Mouse (Mus musculus) monocyte, adult 2 months (primary cell): Measurements from ENCODE around the gene Dmpk.
A peak's percentile ranks its signal among the peaks of the same experiment; 100 is the strongest.

Experiments
- DNase-seq, 2 experiments: peaks; one replicate each; pipeline ENCODE4 v3.0.0; 2022; ENCODE audit warnings: low spot score in 2 of 2, low read depth in 1 of 2

The Dmpk gene

DNA sequence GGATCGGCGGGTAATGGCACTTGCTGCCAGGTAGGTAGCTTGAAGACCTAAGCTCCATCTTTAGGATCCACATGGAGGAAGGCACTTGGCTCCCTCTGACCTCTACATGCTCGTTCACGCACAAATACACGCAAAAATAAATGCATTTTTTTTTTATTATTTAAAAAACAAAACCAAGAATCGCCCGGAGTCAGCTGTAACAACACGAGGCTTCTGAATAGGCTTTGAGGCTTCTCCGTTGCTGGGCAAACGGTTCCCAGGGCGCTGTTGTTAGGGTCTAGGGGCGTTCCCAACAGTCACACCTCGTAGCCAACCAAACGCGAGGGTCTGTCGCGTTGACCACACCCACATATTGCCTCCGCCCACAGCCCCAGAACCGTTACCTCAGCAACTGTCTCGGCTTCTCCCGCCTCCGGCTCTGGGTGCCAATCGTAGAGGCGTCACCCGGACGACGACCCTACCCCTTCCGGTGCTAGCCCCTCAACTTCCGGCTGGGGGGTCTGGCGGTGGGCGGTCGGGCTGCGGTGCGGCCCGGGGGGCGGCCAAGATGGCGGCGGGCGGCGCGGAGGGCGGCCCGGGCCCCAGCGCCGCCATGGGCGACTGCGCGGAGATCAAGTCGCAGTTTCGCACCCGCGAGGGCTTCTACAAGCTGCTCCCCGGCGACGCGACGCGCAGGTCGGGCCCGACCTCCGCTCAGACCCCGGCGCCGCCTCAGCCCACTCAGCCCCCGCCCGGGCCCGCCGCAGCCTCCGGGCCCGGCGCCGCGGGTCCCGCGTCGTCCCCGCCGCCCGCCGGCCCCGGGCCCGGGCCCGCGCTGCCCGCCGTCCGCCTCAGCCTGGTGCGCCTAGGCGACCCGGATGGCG, 7.7 kb upstream of the Dmpk start, which contains the start of gene Dmwd:
Gene Dmwd, plus strand, starts transcription at position 505 of the 863 bp plus-strand sequence.
- DNase-seq: no peak

- DNase-seq: no peak
These were observed 7.1 kb upstream of the Dmpk start for GRCm38 (mm10) chr7:19076586-19076991.

GRCm38 (mm10) chr7:19077761-19078160, 5.9 kb upstream of the Dmpk start:
- peak; percentile 60 to 61 for DNase-seq

DNA sequence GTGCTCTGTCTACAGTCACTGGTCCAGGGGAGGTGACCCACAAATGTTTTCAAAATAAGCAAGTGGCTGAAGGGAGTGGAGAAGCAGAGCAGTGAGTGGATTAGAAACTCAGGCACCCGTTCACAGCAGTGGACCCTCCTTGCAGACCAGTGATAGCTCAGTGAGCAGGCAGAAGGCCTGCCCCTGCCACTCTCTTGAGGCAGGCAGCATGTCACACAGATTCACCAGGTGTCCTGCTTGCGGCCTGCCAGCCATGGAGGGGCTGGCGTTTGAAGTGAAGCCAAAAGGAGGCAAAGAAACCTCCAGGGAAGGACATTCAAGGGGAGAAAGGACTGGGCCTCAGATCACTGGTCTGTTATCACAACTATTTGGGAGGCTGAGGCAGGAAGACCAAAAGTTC, 4.9 kb upstream of the Dmpk start:
- DNase-seq: no peak

DNA sequence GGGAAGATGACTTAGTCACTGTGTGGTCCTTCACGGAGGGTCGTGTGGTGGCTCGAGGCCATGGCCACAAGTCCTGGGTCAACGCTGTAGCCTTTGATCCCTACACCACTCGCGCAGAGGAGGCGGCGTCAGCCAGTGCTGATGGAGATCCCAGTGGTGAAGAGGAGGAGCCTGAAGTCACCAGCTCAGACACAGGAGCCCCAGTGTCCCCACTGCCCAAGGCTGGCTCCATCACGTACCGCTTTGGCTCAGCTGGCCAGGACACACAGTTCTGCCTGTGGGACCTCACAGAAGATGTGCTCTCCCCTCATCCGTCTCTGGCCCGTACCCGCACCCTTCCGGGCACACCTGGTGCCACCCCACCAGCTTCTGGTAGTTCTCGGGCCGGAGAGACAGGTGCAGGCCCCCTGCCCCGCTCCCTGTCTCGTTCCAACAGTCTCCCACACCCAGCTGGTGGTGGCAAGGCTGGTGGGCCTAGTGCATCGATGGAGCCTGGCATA, 3.1 kb upstream of the Dmpk start:
- no peak for DNase-seq

DNA sequence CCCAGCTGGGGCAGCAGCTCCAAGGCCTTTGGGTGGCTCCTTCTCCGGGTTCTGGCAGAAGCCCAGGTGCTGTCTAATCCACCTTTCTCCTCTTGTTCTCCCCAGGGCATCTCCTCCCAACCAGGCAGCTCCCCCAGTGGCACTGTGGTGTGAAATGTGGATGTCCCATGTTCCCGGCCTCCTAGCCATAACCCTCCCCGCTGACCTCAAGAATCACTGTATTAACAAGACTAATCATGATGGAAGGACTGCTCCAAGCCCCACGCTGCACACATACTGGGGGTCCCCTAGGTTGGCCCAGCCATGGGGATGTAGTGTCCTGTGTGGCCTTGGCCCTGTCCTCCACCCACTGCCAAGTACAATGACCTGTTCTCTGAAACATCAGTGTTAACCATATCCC, 1.5 kb upstream of the Dmpk start:
- no peak for DNase-seq

DNA sequence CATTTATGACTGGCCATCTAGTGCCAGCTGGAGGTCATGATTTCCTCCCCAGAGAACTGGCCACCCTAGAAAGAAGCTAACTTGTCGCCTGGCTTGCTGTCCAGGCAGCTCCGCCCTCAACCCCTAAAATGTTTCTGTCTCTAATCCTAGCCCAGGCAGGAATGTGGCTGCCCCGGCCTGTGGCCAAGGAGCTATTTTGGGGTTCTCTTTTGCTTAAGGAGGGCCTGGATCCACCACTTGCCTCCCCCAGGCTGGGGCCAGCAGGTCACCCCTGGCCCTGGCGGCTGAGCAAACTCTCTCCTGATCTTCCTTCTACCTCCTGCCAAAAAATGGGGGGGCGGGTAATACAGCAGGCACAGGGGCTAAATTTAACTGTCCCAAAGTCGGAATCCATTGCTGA, 553 bp upstream of the Dmpk start:
- DNase-seq: no peak

DNA sequence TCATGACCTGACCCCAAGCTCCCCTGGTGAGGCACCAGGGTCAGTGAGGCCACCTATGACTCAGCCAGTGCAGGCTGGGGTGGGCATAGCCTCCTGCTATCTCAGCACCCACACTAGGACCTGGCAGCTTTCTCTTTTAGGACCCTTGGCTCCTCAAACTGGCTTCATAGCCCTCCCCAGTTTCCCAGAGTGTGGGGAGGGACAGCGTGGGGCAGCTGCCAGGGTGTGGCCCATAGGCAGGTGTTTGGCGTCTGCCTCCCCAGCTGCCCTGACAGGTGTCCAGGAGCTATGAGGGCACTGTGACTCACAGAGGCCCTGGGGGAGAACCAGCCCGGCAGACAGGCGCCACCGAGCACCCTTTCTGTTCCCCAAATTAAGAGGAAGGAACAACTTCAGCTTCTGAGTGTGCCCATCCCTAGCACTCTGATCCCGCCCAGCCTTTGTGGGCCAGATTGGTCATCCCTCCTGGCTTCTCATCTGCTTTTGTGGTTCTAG, 675 bp downstream of the Dmpk start:
- DNase-seq: peak; percentile 77 to 81

DNA sequence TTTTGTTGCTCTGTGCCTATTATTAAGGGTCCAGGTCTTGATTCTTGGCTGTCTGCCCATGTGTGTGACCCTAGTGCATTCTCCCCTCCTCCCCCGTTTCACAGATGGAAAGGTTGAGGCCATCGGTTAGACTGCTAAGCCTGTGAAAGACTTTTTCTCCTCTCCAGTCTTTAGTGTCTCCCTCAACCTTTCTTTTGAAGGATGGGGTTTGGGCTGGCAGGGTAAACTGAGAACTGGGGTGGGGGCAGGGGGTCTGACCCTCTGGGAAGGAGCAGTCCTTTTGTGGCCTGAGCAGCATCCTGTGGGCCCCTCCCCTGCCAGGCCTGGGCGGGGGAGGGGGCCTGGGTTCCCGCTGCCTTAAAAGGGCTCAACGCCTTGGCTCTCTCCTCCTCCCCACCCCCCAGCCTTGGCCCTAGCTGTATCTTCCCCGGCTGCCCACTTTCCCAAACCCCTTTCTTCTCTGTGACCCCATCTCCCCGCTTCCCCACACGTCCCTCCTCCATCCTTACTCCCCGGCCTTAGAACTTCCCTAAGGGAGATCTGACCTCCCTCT, 1.3 kb downstream of the Dmpk start:
- no peak for DNase-seq

DNA sequence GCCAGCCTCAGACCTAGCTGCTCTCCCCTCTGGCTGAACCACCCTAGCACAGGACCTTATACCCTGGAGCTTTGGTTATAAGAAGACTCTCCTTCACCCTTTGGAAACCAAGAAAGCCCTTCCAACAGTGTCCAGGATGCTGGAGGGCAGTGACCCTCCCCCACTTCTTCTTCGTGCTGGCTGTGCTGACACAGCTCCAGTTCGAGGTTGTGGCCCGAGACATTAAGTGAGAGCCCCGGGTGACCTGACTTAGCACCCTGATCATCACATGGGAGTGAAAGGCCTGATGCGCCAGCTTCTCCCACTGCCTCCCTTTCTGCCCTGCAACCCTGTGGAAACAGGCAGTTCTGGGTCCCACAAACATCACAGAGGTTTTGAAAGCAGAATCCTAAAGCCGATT, 1.8 kb downstream of the Dmpk start:
- no peak for DNase-seq

DNA sequence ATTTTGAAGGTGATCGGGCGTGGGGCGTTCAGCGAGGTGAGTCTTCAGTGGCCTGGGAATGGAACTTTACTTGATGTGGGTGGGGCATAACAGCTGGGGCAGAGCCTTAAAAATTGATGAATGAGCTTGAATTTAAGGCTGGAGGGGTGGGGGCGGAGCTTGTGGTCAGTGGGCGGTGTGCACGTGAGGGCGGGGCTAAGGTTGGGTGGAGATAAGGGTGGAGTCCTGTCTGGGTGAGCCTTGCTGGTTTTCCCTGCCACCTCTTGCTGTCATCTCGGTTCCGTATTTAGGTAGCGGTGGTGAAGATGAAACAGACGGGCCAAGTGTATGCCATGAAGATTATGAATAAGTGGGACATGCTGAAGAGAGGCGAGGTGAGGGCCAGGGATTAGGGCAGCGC, 2.4 kb downstream of the Dmpk start:
- DNase-seq: no peak

GRCm38 (mm10) chr7:19086760-19087159, 3.1 kb downstream of the Dmpk start:
- no peak for DNase-seq

DNA sequence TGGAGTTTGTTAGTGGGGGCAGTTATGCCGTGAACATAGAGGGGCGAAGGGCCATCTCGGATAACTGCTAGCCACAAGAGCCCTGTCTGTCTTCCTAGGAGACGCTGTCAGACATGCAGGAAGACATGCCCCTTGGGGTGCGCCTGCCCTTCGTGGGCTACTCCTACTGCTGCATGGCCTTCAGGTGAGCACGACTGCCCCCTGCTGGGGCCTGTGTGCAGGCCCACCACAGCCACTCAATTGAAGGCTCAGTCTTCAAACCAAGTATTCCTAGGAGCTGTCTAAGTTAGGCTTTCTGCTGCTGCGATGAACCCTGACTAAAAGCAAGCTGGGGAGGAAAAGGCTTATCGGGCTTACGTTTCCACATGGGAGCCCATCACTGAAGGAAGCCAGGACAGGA, 5.2 kb downstream of the Dmpk start:
- DNase-seq: peak in 1 of 2 experiments; percentile 48

- DNase-seq: no peak
These were observed 8.3 kb downstream of the Dmpk start for GRCm38 (mm10) chr7:19091913-19092312.

DNA sequence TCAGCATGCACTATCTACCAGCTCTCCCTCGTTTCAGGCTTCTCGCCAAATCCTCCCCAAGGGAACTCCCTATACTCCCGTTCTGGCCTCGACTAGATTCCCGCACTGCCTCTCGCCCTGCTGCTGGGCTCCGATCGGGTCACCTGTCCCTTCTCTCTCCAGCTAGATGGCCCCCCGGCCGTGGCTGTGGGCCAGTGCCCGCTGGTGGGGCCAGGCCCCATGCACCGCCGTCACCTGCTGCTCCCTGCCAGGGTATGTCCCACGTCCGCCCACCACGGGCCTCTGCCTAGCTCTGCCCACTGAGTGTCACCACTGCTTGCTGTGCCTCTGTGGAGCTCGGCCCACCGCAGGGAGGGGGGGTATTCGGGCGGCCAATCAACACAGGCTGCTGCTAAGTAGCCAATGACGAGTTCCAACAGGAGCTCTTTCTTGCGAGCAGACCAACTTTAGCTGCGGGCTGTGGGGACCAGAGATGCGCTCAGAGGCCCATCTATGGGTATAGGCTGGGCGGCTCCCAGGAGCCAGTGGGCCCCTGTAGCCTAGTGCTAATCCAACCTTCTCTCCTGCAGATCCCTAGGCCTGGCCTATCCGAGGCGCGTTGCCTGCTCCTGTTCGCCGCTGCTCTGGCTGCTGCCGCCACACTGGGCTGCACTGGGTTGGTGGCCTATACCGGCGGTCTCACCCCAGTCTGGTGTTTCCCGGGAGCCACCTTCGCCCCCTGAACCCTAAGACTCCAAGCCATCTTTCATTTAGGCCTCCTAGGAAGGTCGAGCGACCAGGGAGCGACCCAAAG, 8.9 kb downstream of the Dmpk start:
- no peak for DNase-seq

GRCm38 (mm10) chr7:19093174-19093521, 9.5 kb downstream of the Dmpk start:
- DNase-seq: peak in 1 of 2 experiments; percentile 69

DNA sequence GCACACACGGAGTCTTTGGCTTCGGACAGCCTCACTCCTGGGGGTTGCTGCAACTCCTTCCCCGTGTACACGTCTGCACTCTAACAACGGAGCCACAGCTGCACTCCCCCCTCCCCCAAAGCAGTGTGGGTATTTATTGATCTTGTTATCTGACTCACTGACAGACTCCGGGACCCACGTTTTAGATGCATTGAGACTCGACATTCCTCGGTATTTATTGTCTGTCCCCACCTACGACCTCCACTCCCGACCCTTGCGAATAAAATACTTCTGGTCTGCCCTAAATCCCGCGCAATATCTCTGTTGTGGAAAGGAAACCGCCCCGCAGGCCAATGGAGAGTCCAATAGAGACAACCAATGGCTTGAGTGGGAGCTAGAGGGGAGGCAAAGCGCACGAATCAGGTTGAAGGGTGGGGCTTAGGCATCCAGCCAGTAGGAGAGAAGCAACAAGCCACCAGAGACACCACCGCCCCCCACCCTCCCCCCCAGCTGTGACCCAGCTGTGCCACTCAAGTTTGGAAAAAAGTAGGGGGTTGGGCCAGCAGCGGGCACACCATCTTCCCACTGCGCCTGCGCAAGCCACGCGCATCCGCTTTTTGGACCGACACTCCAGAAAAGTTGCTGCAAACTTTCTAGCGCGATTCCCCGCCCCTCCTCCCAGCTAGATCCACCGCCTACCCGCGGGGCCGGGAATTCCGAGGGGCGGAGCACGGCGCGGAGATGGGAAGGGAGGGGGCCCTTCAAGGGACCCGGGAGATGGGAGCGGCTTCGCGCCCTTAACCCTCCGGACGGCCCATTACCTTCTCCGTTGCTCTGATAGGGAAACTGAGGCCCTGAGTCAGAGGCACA, 10.1 kb downstream of the Dmpk start:
- DNase-seq: peak in 1 of 2 experiments; percentile 50

GRCm38 (mm10) chr7:19094471-19094825, 10.8 kb downstream of the Dmpk start, which contains the start of gene Six5:
Gene Six5, plus strand, starts transcription at chr7:19094594.
- DNase-seq: no peak

DNA sequence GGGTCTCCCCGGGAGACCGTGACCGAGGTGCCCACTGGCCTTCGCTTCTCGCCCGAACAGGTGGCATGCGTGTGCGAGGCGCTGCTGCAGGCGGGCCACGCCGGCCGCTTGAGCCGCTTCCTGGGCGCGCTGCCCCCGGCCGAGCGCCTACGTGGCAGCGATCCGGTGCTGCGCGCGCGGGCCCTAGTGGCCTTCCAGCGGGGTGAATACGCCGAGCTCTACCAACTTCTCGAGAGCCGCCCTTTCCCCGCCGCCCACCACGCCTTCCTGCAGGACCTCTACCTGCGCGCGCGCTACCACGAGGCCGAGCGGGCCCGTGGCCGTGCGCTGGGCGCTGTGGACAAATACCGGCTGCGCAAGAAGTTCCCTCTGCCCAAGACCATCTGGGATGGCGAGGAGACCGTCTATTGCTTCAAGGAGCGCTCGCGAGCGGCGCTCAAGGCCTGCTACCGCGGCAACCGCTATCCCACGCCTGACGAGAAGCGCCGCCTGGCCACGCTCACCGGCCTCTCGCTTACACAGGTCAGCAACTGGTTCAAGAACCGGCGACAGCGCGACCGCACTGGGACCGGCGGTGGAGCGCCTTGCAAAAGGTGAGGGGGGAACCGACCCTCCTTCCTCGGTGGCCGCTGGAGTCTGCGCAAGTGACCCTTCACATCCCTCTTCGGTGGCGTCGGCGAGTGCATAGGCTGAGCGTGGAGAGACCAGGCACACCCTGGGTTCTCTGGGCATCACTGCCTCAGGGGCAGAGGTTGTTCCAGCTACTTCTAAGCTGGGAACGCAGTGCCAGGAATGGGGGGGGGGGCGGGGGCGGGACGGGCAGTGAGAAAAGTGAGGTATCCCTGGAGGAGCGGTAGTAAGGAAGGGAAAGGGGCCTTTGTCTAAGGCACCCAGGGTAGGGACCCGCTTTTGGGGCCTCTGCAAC, 11.4 kb downstream of the Dmpk start:
- no peak for DNase-seq

GRCm38 (mm10) chr7:19095751-19096110, 12.1 kb downstream of the Dmpk start:
- DNase-seq: no peak
